Mouse (Mus musculus): ENCODE measurements around the gene Sco2. TPM values are rescaled to one million over a fixed set of nuclear protein-coding genes. Genes with fewer than 3 reads are reported as not detected.

The Sco2 gene
- polyA plus RNA-seq, 1 experiment from 2014 or later = 6.8 TPM

DNA sequence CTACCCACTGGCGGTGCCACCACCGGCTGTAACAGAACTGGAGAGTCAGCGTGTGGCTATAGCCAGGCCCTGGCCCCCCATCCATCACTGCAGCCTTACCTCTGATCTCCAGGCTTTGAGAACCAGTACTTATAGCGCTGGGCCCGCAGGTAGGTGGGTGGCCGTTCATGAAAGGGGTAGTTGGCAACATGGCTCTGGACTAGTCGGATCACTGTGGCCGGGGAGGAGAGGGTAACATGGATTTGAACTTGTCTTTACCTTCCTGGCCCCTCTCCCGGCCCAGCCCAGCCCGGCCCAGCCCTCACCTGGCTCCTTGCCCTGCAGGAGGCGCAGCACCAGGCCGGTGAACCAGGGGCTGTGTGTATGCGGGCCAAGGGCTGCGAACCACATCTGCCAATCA lies 21.6 kb downstream of the Sco2 start:
- Histone ChIP-seq H3K9me3 (ENCODE audit: control insufficient read depth, low read depth, low read length) (no peaks in the 10 kb centered on the region), H3K4me1 (ENCODE audit: control insufficient read depth, insufficient read depth, low read length) (peaks cover 12% of the 10 kb centered on the region), H3K9ac (replicated peaks; ENCODE audit: low read depth, low read length) (no peak overlapping the region), H3K27me3 (ENCODE audit: control insufficient read depth, insufficient read depth, low read length) (no peaks in the 10 kb centered on the region), H3K4me2 (replicated peaks; ENCODE audit: low read depth, low read length) (no peak overlapping the region), H3K27ac (ENCODE audit: low read length) (no peak overlapping the region), H3K36me3 (ENCODE audit: control insufficient read depth, insufficient read depth, low read length) (peaks cover 38% of the 10 kb centered on the region), H3K4me3 (ENCODE audit: low read depth, low read length) (no peak overlapping the region)
- 95% methylated on average over 14 of the region's 14 CpGs for WGBS
- ATAC-seq (ENCODE audit: insufficient number of reproducible peaks, insufficient read depth, low FRiP score, low read depth) = no peak

DNA sequence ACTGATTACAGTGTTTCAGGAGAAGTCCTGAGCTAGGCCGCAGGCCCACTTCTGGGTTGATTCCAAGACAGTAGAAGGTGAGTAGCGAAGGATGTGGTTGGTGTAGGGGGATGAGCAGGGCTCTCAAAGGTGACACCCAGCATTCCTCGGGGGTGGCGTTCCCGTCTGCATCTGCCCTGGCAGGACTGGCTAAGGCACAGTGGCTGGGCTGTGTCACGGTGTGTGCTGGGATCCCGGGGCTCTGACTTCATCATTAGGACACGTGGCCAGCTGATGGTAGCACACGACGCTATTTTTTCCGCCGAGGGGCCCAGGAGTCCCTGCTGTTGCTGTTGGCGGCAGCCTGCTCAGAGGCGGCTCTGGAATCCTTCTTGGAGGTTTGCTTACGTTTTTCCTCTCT lies 22.3 kb downstream of the Sco2 start:
- ATAC-seq (ENCODE audit: insufficient number of reproducible peaks, insufficient read depth, low FRiP score, low read depth) = no peak
- Histone ChIP-seq H3K4me1 (ENCODE audit: control insufficient read depth, insufficient read depth, low read length) (peaks cover 10% of the 10 kb centered on the region; the same call in 1 of the 2 replicates), H3K9me3 (ENCODE audit: control insufficient read depth, low read depth, low read length) (no peaks in the 10 kb centered on the region), H3K4me2 (replicated peaks; ENCODE audit: low read depth, low read length) (no peak overlapping the region), H3K27ac (ENCODE audit: low read length) (no peak overlapping the region), H3K4me3 (ENCODE audit: low read depth, low read length) (no peak overlapping the region), H3K27me3 (ENCODE audit: control insufficient read depth, insufficient read depth, low read length) (no peaks in the 10 kb centered on the region), H3K9ac (replicated peaks; ENCODE audit: low read depth, low read length) (no peak overlapping the region), H3K36me3 (ENCODE audit: control insufficient read depth, insufficient read depth, low read length) (peaks cover 38% of the 10 kb centered on the region)
- WGBS = 85% methylated on average over 15 of the region's 15 CpGs

DNA sequence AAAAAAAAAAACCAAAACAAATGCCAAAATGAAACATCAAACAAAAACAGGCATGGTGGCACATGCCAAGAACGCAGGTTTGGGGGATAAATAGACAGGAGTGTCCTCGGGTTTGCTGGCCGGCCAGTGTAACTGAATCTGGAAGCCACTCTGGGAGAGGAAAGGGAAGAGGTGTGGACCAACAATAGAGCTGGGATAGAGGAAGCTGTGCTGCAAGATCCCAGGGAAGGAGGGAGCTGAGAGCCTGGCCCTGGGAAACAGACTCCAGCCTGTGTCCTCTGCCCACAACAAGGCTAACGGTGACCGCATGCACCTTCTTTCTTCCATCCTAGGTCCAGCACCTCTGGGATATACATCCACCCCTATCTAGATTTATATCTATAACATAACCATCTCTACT lies 23.2 kb downstream of the Sco2 start:
- Histone ChIP-seq H3K9me3 (ENCODE audit: control insufficient read depth, low read depth, low read length) (no peaks in the 10 kb centered on the region), H3K36me3 (ENCODE audit: control insufficient read depth, insufficient read depth, low read length) (peaks cover 38% of the 10 kb centered on the region), H3K4me3 (ENCODE audit: low read depth, low read length) (no peak overlapping the region), H3K27me3 (ENCODE audit: control insufficient read depth, insufficient read depth, low read length) (no peaks in the 10 kb centered on the region), H3K9ac (replicated peaks; ENCODE audit: low read depth, low read length) (no peak overlapping the region), H3K4me1 (ENCODE audit: control insufficient read depth, insufficient read depth, low read length) (peaks cover 10% of the 10 kb centered on the region; the same call in 1 of the 2 replicates), H3K4me2 (replicated peaks; ENCODE audit: low read depth, low read length) (no peak overlapping the region), H3K27ac (ENCODE audit: low read length) (no peak overlapping the region)
- 81% methylated on average over 5 of the region's 5 CpGs for WGBS
- ATAC-seq (ENCODE audit: insufficient number of reproducible peaks, insufficient read depth, low FRiP score, low read depth) = no peak

- Histone ChIP-seq H3K27ac (ENCODE audit: low read length) (no peak overlapping the region), H3K4me3 (ENCODE audit: low read depth, low read length) (no peak overlapping the region), H3K27me3 (ENCODE audit: control insufficient read depth, insufficient read depth, low read length) (no peaks in the 10 kb centered on the region), H3K4me1 (ENCODE audit: control insufficient read depth, insufficient read depth, low read length) (no peaks in the 10 kb centered on the region), H3K4me2 (replicated peaks; ENCODE audit: low read depth, low read length) (no peak overlapping the region), H3K9me3 (ENCODE audit: control insufficient read depth, low read depth, low read length) (no peaks in the 10 kb centered on the region), H3K36me3 (ENCODE audit: control insufficient read depth, insufficient read depth, low read length) (no peaks in the 10 kb centered on the region), H3K9ac (replicated peaks; ENCODE audit: low read depth, low read length) (no peak overlapping the region)
- WGBS = 82% methylated on average over 3 of the region's 3 CpGs
- ATAC-seq (ENCODE audit: insufficient number of reproducible peaks, insufficient read depth, low FRiP score, low read depth) = no peak
These were observed 30.3 kb downstream of the Sco2 start for GRCm38 (mm10) chr15:89343325-89343724.

GRCm38 (mm10) chr15:89341678-89342077 lies 32.0 kb downstream of the Sco2 start:
- H3K27me3 ChIP-seq (ENCODE audit: control insufficient read depth, insufficient read depth, low read length) = no peaks in the 10 kb centered on the region
- H3K4me3 ChIP-seq (ENCODE audit: low read depth, low read length) = no peak overlapping the region
- H3K4me2 ChIP-seq (replicated peaks; ENCODE audit: low read depth, low read length) = no peak overlapping the region
- H3K27ac ChIP-seq (ENCODE audit: low read length) = no peak overlapping the region
- no peak for ATAC-seq (ENCODE audit: insufficient number of reproducible peaks, insufficient read depth, low FRiP score, low read depth)
- H3K4me1 ChIP-seq (ENCODE audit: control insufficient read depth, insufficient read depth, low read length) = no peaks in the 10 kb centered on the region
- no peaks in the 10 kb centered on the region for H3K9me3 ChIP-seq (ENCODE audit: control insufficient read depth, low read depth, low read length)
- H3K9ac ChIP-seq (replicated peaks; ENCODE audit: low read depth, low read length) = no peak overlapping the region
- H3K36me3 ChIP-seq (ENCODE audit: control insufficient read depth, insufficient read depth, low read length) = no peaks in the 10 kb centered on the region
- WGBS = 33% methylated on average over 1 of the region's 1 CpGs

GRCm38 (mm10) chr15:89340136-89340535 lies 33.5 kb downstream of the Sco2 start:
- no peak overlapping the region for H3K9ac ChIP-seq (replicated peaks; ENCODE audit: low read depth, low read length)
- no peaks in the 10 kb centered on the region for H3K36me3 ChIP-seq (ENCODE audit: control insufficient read depth, insufficient read depth, low read length)
- no peak overlapping the region for H3K4me2 ChIP-seq (replicated peaks; ENCODE audit: low read depth, low read length)
- 76% methylated on average over 3 of the region's 3 CpGs for WGBS
- no peaks in the 10 kb centered on the region for H3K27me3 ChIP-seq (ENCODE audit: control insufficient read depth, insufficient read depth, low read length)
- ATAC-seq (ENCODE audit: insufficient number of reproducible peaks, insufficient read depth, low FRiP score, low read depth) = no peak
- no peaks in the 10 kb centered on the region for H3K9me3 ChIP-seq (ENCODE audit: control insufficient read depth, low read depth, low read length)
- no peak overlapping the region for H3K4me3 ChIP-seq (ENCODE audit: low read depth, low read length)
- no peaks in the 10 kb centered on the region for H3K4me1 ChIP-seq (ENCODE audit: control insufficient read depth, insufficient read depth, low read length)
- no peak overlapping the region for H3K27ac ChIP-seq (ENCODE audit: low read length)

- 90% methylated on average over 2 of the region's 2 CpGs for WGBS
- Histone ChIP-seq H3K27ac (ENCODE audit: low read length) (no peak overlapping the region), H3K4me1 (ENCODE audit: control insufficient read depth, insufficient read depth, low read length) (no peaks in the 10 kb centered on the region), H3K4me2 (replicated peaks; ENCODE audit: low read depth, low read length) (no peak overlapping the region), H3K9ac (replicated peaks; ENCODE audit: low read depth, low read length) (no peak overlapping the region), H3K27me3 (ENCODE audit: control insufficient read depth, insufficient read depth, low read length) (no peaks in the 10 kb centered on the region), H3K4me3 (ENCODE audit: low read depth, low read length) (no peak overlapping the region), H3K36me3 (ENCODE audit: control insufficient read depth, insufficient read depth, low read length) (no peaks in the 10 kb centered on the region), H3K9me3 (ENCODE audit: control insufficient read depth, low read depth, low read length) (no peaks in the 10 kb centered on the region)
- ATAC-seq (ENCODE audit: insufficient number of reproducible peaks, insufficient read depth, low FRiP score, low read depth) = no peak
These were observed 34.0 kb downstream of the Sco2 start for GRCm38 (mm10) chr15:89339696-89340095.

GRCm38 (mm10) chr15:89336422-89336821 lies 37.2 kb downstream of the Sco2 start:
- Histone ChIP-seq H3K27me3 (ENCODE audit: control insufficient read depth, insufficient read depth, low read length) (no peaks in the 10 kb centered on the region), H3K4me2 (replicated peaks; ENCODE audit: low read depth, low read length) (no peak overlapping the region), H3K4me1 (ENCODE audit: control insufficient read depth, insufficient read depth, low read length) (no peaks in the 10 kb centered on the region), H3K4me3 (ENCODE audit: low read depth, low read length) (no peak overlapping the region), H3K9ac (replicated peaks; ENCODE audit: low read depth, low read length) (no peak overlapping the region), H3K36me3 (ENCODE audit: control insufficient read depth, insufficient read depth, low read length) (no peaks in the 10 kb centered on the region), H3K9me3 (ENCODE audit: control insufficient read depth, low read depth, low read length) (no peaks in the 10 kb centered on the region), H3K27ac (ENCODE audit: low read length) (no peak overlapping the region)
- no peak for ATAC-seq (ENCODE audit: insufficient number of reproducible peaks, insufficient read depth, low FRiP score, low read depth)
- 84% methylated on average over 14 of the region's 14 CpGs for WGBS

GRCm38 (mm10) chr15:89334774-89335537 lies 38.7 kb downstream of the Sco2 start:
- Histone ChIP-seq H3K27ac (ENCODE audit: low read length) (no peak overlapping the region), H3K4me2 (replicated peaks; ENCODE audit: low read depth, low read length) (no peak overlapping the region), H3K9ac (replicated peaks; ENCODE audit: low read depth, low read length) (no peak overlapping the region), H3K4me3 (ENCODE audit: low read depth, low read length) (no peak overlapping the region), H3K9me3 (ENCODE audit: control insufficient read depth, low read depth, low read length) (no peaks in the 10 kb centered on the region), H3K4me1 (ENCODE audit: control insufficient read depth, insufficient read depth, low read length) (no peaks in the 10 kb centered on the region), H3K36me3 (ENCODE audit: control insufficient read depth, insufficient read depth, low read length) (no peaks in the 10 kb centered on the region), H3K27me3 (ENCODE audit: control insufficient read depth, insufficient read depth, low read length) (no peaks in the 10 kb centered on the region)
- WGBS = 84% methylated on average over 17 of the region's 17 CpGs
- ATAC-seq (ENCODE audit: insufficient number of reproducible peaks, insufficient read depth, low FRiP score, low read depth) = no peak
